ENCODE assay signal across 9 mouse cellular contexts in the genomic region with DNA sequence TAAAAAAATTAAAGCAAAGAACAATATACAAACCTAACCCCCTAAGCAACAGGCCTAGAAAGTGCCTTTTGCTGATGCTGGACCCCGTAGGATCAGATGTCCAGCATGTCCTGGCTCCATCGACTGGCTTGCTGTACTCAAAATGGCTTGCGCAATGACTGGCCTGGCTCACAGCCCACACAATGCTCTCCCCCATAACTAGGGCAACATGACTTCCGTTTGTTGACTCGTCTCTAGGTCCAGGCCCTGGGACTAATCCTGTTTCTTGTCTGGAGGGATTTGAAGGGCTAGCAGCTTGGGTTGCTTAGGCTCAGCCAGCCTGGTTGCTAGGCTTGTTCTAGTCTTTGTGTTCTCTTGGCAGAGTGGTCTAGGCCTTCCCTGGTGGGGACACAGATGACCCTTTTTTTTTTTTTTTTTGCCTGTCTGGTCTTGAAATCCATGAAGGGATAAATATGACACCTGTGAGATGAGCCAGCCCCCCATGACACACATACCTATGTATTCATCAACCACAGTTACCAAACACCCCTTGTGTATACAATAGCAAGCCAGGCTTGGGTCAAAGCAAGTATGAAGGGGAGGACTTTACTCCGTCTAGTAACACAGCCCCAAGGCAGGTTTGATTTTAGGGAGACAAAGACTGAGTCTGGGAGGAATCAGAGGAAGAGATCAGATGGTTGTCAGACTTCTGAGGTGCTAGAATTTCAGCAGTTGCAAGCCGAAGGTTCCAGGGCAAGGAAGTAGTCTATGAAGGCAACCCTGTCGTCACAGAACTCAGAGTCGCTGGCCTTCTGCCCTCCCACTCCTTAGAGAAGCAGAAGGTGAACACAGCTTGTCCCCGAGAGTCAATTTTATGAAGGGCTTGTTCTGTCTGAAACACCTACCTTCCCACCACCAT.
DNase-seq lines count a peak whose midpoint lies in the region; ATAC-seq and TF ChIP-seq lines count a peak whose summit lies in the region.
"Had no signal": no experiment of that assay in that cellular context is flagged by ENCODE, and none has a peak within 500 bp of the region (broad histone marks: within the 10 kb centered on the region; RNA-seq: fewer than 3 reads in every experiment).

No protein-coding gene starts in this region.

- peak; percentile 17 for DNase-seq in layer of hippocampus, adult 9-10 months (ENCODE audit: low spot score)
- DNase-seq in layer of hippocampus, postnatal 25 days (ENCODE audit: extremely low spot score in 1 of 2, low spot score in 1 of 2) = no peak
- DNase-seq in cerebellum, adult 2 months = peak; percentile 27 to 42
- peak; percentile 90 to 93 for DNase-seq in heart, postnatal 10 days
- peak; percentile 83 for DNase-seq in lung, adult 2 months
- DNase-seq in urinary bladder, adult 2 months (ENCODE audit: low spot score) = peak; percentile 52
- no peak for DNase-seq in left cerebral cortex, postnatal 14 days (ENCODE audit: low spot score in 2 of 2)
- DNase-seq in midbrain, embryonic 11.5 days (ENCODE audit: low spot score, missing footprints) = no peak

- no peaks in the 10 kb centered on the region for H3K9me3 ChIP-seq in midbrain, embryonic 11.5 days (ENCODE audit: control insufficient read depth, low read length)
- H3K9me3 ChIP-seq: heart, embryonic 15.5 days had no signal

- peaks cover 4% of the 10 kb centered on the region; the same call in 1 of the 2 replicates for H3K4me1 ChIP-seq in cerebellum, adult 2 months (ENCODE audit: control insufficient read depth, insufficient read depth, low read length)
- peaks cover 25% of the 10 kb centered on the region for H3K4me1 ChIP-seq in lung, adult 2 months (ENCODE audit: control insufficient read depth, insufficient read depth, low read length)
- peaks cover 16% of the 10 kb centered on the region for H3K4me1 ChIP-seq in midbrain, embryonic 11.5 days (ENCODE audit: control insufficient read depth, insufficient read depth, low read length)

- no peaks in the 10 kb centered on the region for H3K36me3 ChIP-seq in midbrain, embryonic 11.5 days (ENCODE audit: control insufficient read depth, insufficient read depth, low read length)
- H3K36me3 ChIP-seq: heart, embryonic 15.5 days had no signal

- no peak overlapping the region for H3K4me3 ChIP-seq in cerebellum, adult 2 months (replicated peaks; ENCODE audit: insufficient read depth, low read depth, low read length)
- H3K4me3 ChIP-seq in lung, adult 2 months (replicated peaks; ENCODE audit: extremely low read depth, low read depth, low read length) = no peak overlapping the region
- H3K4me3 ChIP-seq in midbrain, embryonic 11.5 days (ENCODE audit: low read depth, low read length) = no peak overlapping the region
- H3K4me3 ChIP-seq: heart, embryonic 15.5 days had no signal

- H3K4me2 ChIP-seq in midbrain, embryonic 11.5 days = no peak overlapping the region
- H3K4me2 ChIP-seq: heart, embryonic 15.5 days had no signal

- ATAC-seq in midbrain, embryonic 11.5 days (ENCODE audit: low FRiP score) = no peak

- H3K27ac ChIP-seq in cerebellum, adult 2 months (ENCODE audit: insufficient read depth, low read length) = no peak overlapping the region
- no peak overlapping the region for H3K27ac ChIP-seq in midbrain, embryonic 11.5 days (ENCODE audit: low read depth, low read length)

- WGBS in cerebellum, adult 2 months = 90% methylated on average over 10 of the region's 10 CpGs
- WGBS in lung, adult 2 months = 73% methylated on average over 10 of the region's 10 CpGs
- WGBS in midbrain, embryonic 11.5 days = 76% methylated on average over 10 of the region's 10 CpGs

- no peak for TF ChIP-seq CTCF in cerebellum, adult 2 months (IDR thresholded peaks at IDR 0.05; ENCODE audit: borderline replicate concordance, insufficient read depth, low read depth, low read length)
- TF ChIP-seq CTCF in lung, adult 2 months (IDR thresholded peaks at IDR 0.05; ENCODE audit: insufficient read depth, low read length) = no peak

- intact Hi-C loops in heart, postnatal 10 days (cut with DNase I) = loop anchor here (5.0 kb wide), 1 partner anchor 207 kb away; no protein-coding TSS in a partner anchor
- intact Hi-C loops in left cerebral cortex, postnatal 14 days (cut with DNase I) = loop anchor here (10.0 kb wide), 1 partner anchor 99 kb away; no protein-coding TSS in a partner anchor

- no peaks in the 10 kb centered on the region for H3K27me3 ChIP-seq in cerebellum, adult 2 months (ENCODE audit: control insufficient read depth, insufficient read depth, low read length)
- H3K27me3 ChIP-seq in midbrain, embryonic 11.5 days (ENCODE audit: control insufficient read depth, insufficient read depth, low read length) = peaks cover 3% of the 10 kb centered on the region; the same call in 1 of the 2 replicates
- H3K27me3 ChIP-seq: heart, embryonic 15.5 days had no signal

- no peak overlapping the region for H3K9ac ChIP-seq in midbrain, embryonic 11.5 days (ENCODE audit: low read length)
- H3K9ac ChIP-seq: heart, embryonic 15.5 days had no signal

- no peak for TF ChIP-seq POLR2A in cerebellum, adult 2 months (IDR thresholded peaks at IDR 0.05; ENCODE audit: borderline replicate concordance, insufficient read depth, low read length)
- TF ChIP-seq POLR2A in lung, adult 2 months (IDR thresholded peaks at IDR 0.05; ENCODE audit: borderline replicate concordance, extremely low read depth, low read depth, low read length) = no peak

Comparison
In these comparisons a context has a peak if more than half of its experiments do, and no peak if none do; other contexts are left out.
1. DNase-seq: peak in layer of hippocampus, adult 9-10 months (single experiment), cerebellum, adult 2 months (2 of 2), heart, postnatal 10 days (2 of 2), lung, adult 2 months (single experiment) and urinary bladder, adult 2 months (single experiment); none in layer of hippocampus, postnatal 25 days (0 of 2), left cerebral cortex, postnatal 14 days (0 of 2) and midbrain, embryonic 11.5 days (single experiment).